Mouse (Mus musculus) skeletal muscle tissue, adult 2 months (tissue): ENCODE results near the gene Mtrr.
A peak's percentile ranks its signal among the peaks of the same experiment; 100 is the strongest.

Experiments used
- DNase-seq: peaks from one replicate; pipeline ENCODE4 v3.0.0-alpha.2; 2012; ENCODE audit warnings: low read depth, low spot score

Mtrr gene

GRCm38 (mm10) chr13:68581747-68582516, at the start of gene Mtrr, which contains the start of gene Fastkd3:
Gene Mtrr, minus strand, starts transcription at chr13:68582149.
Gene Fastkd3, plus strand, starts transcription at chr13:68582234.
- DNase-seq = peak; percentile 98

GRCm38 (mm10) chr13:68627041-68627440, 45.1 kb upstream of the Mtrr start:
- DNase-seq = no peak

GRCm38 (mm10) chr13:68622792-68623191, 40.8 kb upstream of the Mtrr start:
- no peak for DNase-seq

GRCm38 (mm10) chr13:68607652-68608405, 25.9 kb upstream of the Mtrr start:
- DNase-seq = peak; percentile 7

- DNase-seq = peak; percentile 29
These were observed 23.8 kb upstream of the Mtrr start for GRCm38 (mm10) chr13:68605689-68606126.

GRCm38 (mm10) chr13:68603085-68603484, 21.1 kb upstream of the Mtrr start:
- no peak for DNase-seq

GRCm38 (mm10) chr13:68601184-68601583, 19.2 kb upstream of the Mtrr start:
- no peak for DNase-seq

GRCm38 (mm10) chr13:68598953-68599352, 17.0 kb upstream of the Mtrr start:
- DNase-seq = no peak

GRCm38 (mm10) chr13:68597667-68598066, 15.7 kb upstream of the Mtrr start:
- DNase-seq = no peak

GRCm38 (mm10) chr13:68597199-68597598, 15.2 kb upstream of the Mtrr start, which contains the start of gene 1700001L19Rik:
Gene 1700001L19Rik, plus strand, starts transcription at chr13:68597421.
- no peak for DNase-seq

- DNase-seq = no peak
These were observed 11.8 kb upstream of the Mtrr start for GRCm38 (mm10) chr13:68593797-68594196.

- no peak for DNase-seq
These were observed 6.4 kb upstream of the Mtrr start for GRCm38 (mm10) chr13:68588352-68588751.

- no peak for DNase-seq
These were observed 3.5 kb upstream of the Mtrr start for GRCm38 (mm10) chr13:68585441-68585840.

- DNase-seq = no peak
These were observed 2.0 kb upstream of the Mtrr start for GRCm38 (mm10) chr13:68583961-68584360.

GRCm38 (mm10) chr13:68582517-68582780, 500 bp upstream of the Mtrr start:
- no peak for DNase-seq

GRCm38 (mm10) chr13:68581086-68581740, 736 bp downstream of the Mtrr start:
- DNase-seq = no peak

- no peak for DNase-seq
These were observed 4.0 kb downstream of the Mtrr start for GRCm38 (mm10) chr13:68577945-68578344.

- no peak for DNase-seq
These were observed 7.6 kb downstream of the Mtrr start for GRCm38 (mm10) chr13:68574398-68574797.

GRCm38 (mm10) chr13:68572966-68573913, 8.7 kb downstream of the Mtrr start:
- DNase-seq = no peak

- DNase-seq = no peak
These were observed 9.7 kb downstream of the Mtrr start for GRCm38 (mm10) chr13:68572247-68572646.
